Mouse (Mus musculus): ENCODE measurements around the gene Bhlha9. TPM values are rescaled to one million over a fixed set of nuclear protein-coding genes. Genes with fewer than 3 reads are reported as not detected.

Gene Bhlha9
- not detected for total RNA-seq (2021)
- long read RNA-seq, experiment 1, result 0 reads
- long read RNA-seq, experiment 2, result 0 reads

DNA sequence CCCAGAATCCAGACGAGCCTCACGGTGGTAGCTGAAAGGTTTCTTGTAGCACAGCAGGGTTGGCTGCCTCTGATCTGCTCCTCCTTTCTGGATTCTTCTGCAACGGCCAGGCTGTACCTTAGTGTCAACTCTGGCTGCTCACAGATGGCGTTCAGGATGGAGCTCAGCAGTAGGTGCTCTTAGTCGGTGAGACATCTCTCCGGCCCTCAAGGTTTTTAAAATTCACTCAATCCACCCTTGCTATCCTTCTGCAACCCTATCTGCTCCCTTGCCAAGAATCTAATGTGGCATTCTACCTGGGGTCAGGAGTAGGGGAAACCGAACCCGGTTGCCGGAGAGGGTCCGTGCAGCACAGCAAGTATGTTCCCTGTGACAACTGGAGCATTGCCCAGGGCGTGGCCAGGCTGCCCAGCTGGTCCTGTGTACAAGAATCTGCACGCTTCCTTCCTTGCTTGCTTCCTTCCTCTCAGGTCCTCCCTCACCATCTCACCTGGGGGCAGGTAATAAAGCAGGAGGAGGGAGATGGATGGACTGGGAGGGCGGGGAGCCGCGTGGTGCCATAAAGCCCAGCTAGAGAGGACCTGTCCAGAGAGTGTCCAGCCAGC, at the start of gene Bhlha9:
Gene Bhlha9, plus strand, starts transcription at position 600 of the 605 bp plus-strand sequence.
- TF ChIP-seq CTCF (IDR thresholded peaks at IDR 0.05), result no peak
- intact Hi-C loops (cut with DNase I), result loop anchor here (10.0 kb wide), 1 partner anchor 223 kb away; no protein-coding TSS in a partner anchor
- DNase-seq, result no peak
- peak within 1 kb of the TSS; percentile 24; the same call in 1 of the 2 replicates for H3K4me3 ChIP-seq
- no peak within 1 kb of the TSS for H3K27ac ChIP-seq

DNA sequence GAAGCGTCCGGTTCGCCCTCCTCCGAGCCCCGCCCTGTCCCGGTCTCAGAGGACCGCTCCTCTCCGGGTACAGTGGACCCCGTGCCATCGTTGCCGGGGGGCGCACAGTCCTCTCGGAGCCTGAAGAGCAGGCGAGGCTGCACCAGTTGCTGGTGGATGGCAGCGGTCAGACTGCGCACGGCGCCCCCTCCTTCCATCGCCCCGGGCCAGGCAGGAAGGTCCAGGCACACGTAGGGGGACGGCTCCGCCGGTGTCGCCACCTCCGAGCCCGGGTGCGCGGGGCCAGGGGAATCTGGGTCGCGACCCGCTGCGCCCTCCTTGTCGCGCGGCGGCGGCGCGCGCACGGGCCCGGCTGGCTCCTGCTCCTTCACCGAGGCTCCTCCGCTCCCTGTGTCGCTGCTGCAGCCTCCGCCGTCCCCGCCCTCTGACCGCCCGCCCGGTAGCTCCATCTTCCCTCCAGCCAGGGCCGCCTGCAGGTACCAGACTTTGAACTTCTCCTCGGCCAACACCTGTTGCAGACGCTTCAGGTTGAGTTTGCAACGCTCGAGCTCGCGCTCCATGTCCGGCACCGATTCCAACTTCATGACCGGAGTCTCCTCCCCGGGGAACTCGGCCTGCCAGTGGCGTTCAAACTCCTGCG, 49.6 kb upstream of the Bhlha9 start:
- TF ChIP-seq CTCF (IDR thresholded peaks at IDR 0.05), result no peak
- peak overlapping the region; percentile 16; the same call in 1 of the 2 replicates for H3K27ac ChIP-seq
- intact Hi-C loops (cut with DNase I), result no loop called here
- DNase-seq, result peak; percentile 33
- H3K4me3 ChIP-seq, result peak overlapping the region; percentile 78

DNA sequence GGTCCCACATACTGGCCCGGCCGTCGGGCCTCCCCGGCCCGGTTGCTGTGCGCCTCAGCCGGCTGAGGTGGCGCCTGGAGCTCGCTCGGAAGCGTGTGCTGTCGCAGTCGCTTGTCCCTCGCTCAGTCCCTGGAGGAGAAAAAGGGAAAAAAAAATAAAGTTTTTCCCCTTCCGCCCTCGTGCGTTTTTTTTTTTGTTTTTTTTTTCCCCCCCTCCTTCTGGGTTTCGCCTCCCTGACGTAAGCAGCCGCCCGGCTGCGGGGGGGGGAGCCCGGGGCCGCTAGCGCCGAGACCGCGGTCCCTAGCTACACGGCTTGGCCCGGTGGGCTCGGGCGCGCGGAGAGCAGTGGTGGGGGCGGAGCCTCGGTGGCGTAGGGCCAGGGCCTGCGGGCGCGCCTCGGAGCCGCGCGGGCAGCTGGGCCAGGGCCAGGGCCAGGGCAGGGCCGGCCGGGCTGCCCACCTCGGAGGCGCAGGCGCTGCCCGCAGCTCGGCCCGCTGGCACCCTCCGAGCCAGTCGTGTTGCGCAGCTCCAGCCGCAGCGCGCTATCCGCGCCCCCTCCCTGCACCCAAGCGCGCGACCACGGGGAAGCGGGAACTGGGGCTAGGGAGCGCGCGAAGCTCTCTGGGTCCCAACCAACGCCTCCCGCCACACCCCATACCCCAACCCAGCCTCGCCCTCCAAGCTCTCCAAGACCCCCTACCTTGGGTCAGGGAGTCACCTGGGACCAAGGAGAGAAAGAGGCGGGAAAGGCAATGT, 48.9 kb upstream of the Bhlha9 start:
- intact Hi-C loops (cut with DNase I), result no loop called here
- TF ChIP-seq CTCF (IDR thresholded peaks at IDR 0.05), result no peak
- peak; percentile 69 for DNase-seq
- Histone ChIP-seq H3K27ac (peak overlapping the region; percentile 16), H3K4me3 (peak overlapping the region; percentile 78)

DNA sequence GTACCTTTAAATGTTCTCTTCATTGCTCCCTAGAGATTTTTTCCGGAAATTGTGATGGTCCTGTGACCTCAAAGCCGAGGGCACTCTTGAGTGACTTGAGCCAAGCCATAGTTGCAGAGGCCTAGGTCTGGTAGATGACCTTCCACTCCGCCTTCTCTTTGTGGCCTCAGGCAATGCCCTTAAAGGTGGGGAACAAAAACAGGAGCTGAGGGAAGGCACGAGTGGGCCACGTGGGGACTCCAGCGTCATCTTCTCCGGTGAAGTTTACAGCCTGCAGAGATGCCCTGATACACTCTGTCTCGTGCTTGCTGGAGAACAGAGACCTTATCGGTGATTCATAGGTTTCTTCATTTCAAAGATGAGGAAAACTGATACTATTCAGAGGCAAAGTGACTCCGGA, 48.2 kb upstream of the Bhlha9 start:
- H3K27ac ChIP-seq, result no peak overlapping the region
- H3K4me3 ChIP-seq, result peak overlapping the region; percentile 78
- DNase-seq, result no peak
- intact Hi-C loops (cut with DNase I), result no loop called here
- TF ChIP-seq CTCF (IDR thresholded peaks at IDR 0.05), result no peak

DNA sequence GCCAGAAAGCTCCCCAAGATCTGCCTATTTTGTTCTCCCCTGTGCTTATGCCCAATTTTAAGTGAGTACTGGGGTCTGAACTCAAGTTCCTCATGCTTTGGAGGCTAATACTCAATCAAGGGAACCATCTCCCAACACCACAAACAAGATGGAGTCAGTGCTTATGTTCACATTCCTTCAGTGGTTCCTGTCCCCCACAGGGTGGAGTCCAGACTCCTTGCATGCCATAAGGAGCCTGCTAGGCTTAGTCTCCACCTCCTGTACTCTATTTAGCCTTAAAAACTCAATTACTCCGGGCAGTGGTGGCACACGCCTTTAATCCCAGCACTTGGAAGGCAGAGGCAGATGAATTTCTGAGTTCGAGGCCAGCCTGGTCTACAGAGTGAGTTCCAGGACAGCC, 47.4 kb upstream of the Bhlha9 start:
- no peak for TF ChIP-seq CTCF (IDR thresholded peaks at IDR 0.05)
- no peak for DNase-seq
- Histone ChIP-seq H3K27ac (no peak overlapping the region), H3K4me3 (no peak overlapping the region)
- intact Hi-C loops (cut with DNase I), result no loop called here

DNA sequence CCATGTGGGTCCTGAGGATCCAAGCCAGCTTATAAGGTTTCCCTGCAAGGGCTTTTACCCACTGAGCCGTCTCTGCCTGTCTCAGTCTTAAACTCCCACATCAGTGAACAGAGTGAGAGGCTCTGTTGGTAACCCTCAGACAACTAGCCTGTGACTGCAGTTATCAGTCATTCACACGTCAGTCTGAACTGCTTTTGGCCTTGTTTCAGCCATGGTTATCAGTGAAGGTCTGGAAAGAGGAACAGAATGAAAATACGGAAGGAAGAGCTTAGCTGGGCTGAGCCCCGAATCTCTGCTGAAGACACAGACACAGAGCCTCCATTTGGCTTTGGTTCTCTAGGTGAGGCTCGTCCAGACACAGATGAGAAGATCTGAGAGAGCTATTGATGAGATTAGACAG, 43.7 kb upstream of the Bhlha9 start:
- DNase-seq, result no peak
- H3K4me3 ChIP-seq, result no peak overlapping the region
- no peak for TF ChIP-seq CTCF (IDR thresholded peaks at IDR 0.05)
- H3K27ac ChIP-seq, result no peak overlapping the region
- intact Hi-C loops (cut with DNase I), result no loop called here

DNA sequence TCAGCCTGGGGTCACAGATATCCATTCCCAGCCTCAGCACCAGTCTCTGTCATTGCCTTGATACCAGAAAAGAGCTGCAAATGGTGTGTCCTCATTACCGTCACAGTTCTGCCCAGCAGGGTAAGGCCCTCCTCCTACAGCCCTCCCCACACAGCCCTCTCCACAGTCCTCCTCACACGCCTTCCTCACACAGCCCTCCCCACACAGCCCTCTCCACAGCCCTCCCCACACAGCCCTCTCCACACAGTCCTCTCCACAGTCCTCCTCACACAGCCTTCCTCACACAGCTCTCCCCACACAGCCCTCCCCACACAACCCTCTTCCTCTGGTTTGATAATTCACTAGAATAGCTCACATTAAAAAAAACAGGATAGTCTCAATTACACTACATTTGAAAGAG, 42.2 kb upstream of the Bhlha9 start:
- no peak overlapping the region for H3K4me3 ChIP-seq
- TF ChIP-seq CTCF (IDR thresholded peaks at IDR 0.05), result no peak
- no peak overlapping the region for H3K27ac ChIP-seq
- DNase-seq, result no peak
- intact Hi-C loops (cut with DNase I), result no loop called here

DNA sequence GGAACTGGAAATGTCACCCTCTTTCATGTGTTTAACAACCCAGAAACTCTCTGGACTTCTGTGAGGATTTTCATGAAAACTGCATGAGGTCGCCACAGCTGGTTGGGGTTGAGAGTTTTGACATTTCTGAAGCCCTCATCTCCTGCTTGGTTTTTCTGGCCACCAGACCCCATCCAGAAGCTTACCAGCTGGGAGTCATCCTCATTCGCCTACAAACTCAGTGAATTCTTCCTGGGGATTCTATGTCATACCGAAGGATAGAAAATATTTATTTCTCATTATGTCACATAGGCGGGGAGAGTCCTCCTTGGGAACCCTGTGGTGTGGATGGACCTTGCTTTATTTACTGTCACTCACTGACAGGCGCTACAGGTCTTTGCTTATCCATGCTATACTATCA, 41.8 kb upstream of the Bhlha9 start:
- no peak overlapping the region for H3K27ac ChIP-seq
- H3K4me3 ChIP-seq, result no peak overlapping the region
- no peak for TF ChIP-seq CTCF (IDR thresholded peaks at IDR 0.05)
- DNase-seq, result no peak
- intact Hi-C loops (cut with DNase I), result no loop called here

DNA sequence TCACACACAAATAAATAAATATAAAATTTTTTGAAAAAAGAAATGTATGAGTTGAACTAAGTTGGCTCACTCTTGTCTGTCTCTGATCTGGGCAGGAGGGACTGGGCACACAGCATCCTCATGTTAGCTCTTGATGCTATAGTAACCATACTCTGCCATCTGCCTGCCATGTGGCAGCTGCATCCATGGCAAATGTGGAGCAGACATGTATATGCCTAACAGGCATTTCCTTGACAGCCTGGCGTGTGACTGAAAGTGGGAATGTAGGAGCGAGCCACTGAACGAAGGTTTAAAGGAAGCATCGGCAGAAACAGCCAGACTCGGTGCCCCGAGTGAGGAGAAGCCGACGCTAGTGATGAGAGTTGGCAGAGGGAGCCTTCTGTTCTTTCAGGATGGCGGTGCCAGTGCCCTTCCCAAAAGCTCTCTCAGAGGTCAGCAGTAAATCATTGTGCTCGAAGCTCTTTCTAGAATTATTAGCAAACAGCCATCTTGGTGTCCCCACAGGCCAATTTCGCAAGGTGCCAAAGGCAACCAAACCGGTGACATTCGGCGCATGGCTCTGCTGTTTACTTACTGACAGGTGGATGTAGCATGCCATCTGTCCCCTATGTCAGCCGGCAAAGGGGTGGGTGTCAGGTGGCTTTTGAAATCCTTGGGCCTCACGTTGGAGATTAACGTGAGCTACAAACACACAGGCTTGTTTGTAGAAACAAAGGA, 32.8 kb upstream of the Bhlha9 start:
- DNase-seq, result no peak
- intact Hi-C loops (cut with DNase I), result no loop called here
- TF ChIP-seq CTCF (IDR thresholded peaks at IDR 0.05), result no peak

DNA sequence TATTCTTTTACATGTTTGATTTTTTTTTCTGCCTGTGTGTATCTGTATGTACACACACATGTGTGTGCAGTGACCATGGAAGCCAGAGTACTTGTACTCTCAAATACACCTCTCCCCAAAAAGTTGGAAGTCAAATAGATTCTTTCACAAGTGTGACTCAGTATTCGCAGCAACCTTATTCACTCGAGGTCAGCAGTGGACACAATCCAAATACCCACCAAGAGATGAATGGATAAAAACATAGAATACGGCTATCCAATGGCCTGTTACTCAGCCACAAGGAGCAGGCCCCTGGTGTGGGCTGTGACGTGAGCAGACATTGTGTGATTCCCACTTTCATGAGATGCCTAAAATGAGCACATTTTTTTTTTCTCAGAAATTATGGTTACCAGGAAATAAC, 32.0 kb upstream of the Bhlha9 start:
- intact Hi-C loops (cut with DNase I), result no loop called here
- no peak for DNase-seq
- Histone ChIP-seq H3K4me3 (no peak overlapping the region), H3K27ac (no peak overlapping the region)
- TF ChIP-seq CTCF (IDR thresholded peaks at IDR 0.05), result no peak

More for the DNA sequence above, 32.8 kb upstream of the Bhlha9 start:
- H3K4me3 ChIP-seq, result no peak overlapping the region
- no peak overlapping the region for H3K27ac ChIP-seq

DNA sequence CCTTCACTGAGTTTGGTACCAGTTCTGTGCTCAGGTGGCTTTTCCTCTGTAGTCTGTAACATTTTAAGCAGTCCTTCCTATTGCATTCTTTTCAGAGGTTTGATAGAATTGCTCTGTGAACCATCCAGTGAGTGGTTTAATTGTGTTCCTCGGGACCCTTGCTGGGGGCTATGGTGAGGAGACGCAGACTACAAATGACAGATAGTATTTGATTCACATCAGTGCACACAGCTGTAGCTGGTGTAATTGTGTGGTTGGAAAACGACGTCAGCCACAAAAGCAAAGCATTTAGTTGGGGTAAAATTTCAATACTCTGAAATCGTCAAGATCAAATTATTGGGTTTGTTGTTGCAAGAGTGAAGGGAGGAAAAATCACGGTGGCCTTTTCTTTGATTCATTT, 28.0 kb upstream of the Bhlha9 start:
- no peak for TF ChIP-seq CTCF (IDR thresholded peaks at IDR 0.05)

DNA sequence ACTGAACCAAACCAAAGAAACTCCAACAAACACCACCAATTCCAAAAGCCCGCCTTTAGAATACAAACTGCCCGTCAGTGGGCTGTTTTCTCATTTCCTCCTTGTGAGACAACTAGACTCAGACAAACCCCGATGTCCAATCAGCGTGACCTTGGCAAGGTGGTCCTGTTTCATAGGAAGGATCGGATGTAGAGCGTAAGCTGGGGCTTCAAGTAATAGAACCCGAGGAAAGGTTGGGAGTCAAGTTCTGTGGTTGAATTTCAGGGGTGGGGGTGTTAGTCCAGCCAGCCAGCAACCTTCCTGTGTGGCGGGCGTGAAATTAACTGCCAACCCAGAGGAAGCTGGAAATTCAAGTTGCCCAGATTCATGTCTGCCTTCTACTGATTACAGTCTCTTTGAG, 27.2 kb upstream of the Bhlha9 start:
- DNase-seq, result no peak
- no peak overlapping the region for H3K27ac ChIP-seq
- TF ChIP-seq CTCF (IDR thresholded peaks at IDR 0.05), result no peak
- intact Hi-C loops (cut with DNase I), result no loop called here
- H3K4me3 ChIP-seq, result no peak overlapping the region

More for the DNA sequence above, 28.0 kb upstream of the Bhlha9 start:
- no peak overlapping the region for H3K4me3 ChIP-seq
- intact Hi-C loops (cut with DNase I), result no loop called here
- no peak for DNase-seq
- H3K27ac ChIP-seq, result no peak overlapping the region

Data from gastrocnemius, adult 2 months (tissue).